Mouse (Mus musculus) right cerebral cortex, adult 2 months (tissue): ENCODE measurements around the gene Mvp.

Experiments
- DNase-seq, 2 experiments: peaks; one replicate each; pipeline ENCODE4 v3.0.0; 2021 to 2022; ENCODE audit warnings: low spot score in 2 of 2

Gene Mvp

GRCm38 (mm10) chr7:127020031-127020430 is 5.6 kb upstream of the Mvp start:
- DNase-seq: peak in 1 of 2 experiments; percentile 29

DNA sequence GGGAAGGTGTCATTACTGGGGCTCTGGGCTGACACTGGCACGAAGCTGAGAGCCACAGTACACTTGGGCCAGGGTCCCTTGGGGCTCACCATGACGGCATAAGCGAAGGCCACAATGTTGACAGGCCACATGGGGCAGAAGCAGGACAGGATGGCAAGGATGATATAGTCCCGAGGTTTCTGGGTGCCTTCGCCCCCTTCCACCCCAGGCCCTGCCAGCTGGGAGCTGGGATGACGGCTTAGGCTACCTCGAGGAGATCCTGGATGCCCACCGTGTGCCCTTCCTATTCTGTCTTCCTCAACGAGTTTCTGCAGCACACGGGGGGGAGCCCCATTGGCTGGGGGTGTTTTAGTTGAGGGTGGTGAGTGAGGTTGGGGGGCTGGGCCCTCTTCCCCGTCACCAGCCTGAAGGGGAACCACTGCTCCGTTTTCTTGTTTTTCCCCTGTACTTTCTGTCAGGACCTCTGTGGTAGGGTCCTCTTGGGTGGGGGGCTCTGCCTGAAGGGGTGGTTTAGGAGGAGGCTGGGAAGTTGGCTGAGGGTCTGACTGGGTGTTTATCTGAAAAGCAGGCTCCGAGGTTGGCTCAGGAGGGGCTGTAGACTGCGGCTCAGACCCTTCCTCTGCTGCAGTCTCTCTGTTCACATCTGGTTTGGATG is 5.0 kb upstream of the Mvp start:
- DNase-seq: no peak

- DNase-seq: no peak
Measured at GRCm38 (mm10) chr7:127018416-127019305, 4.2 kb upstream of the Mvp start.

DNA sequence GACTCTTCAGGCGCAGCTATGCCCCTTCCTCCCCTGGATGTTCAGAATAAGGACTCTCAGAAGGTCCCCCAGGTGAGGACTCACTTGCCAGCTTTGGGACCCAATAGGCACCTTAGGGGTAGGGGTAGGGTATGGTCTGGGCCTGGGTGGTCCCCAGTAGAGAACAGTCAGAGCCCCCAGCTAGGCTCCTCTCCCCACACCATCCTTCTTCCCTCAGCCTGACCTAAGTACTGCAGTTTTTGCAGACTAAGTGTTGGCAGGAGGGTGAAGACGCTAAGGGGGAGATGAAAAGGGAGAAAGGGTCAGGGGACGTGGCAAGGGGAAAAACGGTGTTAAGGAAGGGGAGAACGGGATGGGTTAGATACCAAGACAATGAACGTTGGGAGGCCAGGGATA is 3.5 kb upstream of the Mvp start:
- DNase-seq: no peak

DNA sequence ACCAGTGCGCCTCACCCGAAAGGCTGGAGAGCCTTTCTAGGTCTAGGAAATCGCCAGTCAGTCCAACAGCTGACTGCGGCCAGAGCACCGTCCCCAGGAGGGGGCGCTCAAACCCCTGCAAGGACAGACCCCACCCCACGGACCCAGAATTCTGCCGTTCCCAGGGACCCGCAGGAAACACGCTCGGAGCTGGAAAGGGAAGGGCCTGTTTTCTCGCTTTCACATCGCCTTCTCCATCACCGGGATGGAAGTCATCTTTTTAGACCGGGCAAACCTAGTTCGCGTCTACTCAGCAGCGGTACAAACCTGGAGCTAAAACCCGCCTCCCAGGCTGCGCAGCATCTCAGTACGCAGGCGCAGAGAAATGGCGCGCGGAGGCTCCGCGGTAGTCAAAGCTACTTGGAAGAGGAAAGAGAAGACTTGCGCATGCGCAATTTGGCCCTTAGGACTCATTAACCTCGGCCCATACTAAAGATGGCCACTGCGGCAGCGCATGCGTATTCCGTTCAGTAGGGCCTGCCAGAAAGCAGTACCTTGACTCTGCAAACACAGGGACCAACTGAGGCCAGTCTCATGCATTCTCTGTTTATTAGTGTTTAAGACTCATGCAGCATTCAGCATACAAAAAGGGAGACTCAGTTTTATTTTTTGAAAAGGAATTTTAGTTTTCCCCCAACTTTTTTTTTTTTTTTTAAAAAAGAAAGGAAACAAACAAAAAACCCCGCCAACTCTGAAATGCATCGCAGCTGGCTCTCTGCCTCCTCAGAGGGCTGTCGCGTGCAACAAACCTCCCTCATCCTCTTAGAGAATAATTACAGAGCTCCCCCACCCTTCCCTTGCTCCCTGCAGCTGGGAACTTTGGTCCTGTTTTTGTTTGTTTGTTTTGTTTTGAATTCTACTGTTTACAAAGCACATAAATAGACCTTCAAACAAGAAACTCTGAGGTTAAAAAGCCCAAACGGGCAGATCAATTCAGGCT is 2.8 kb upstream of the Mvp start, which contains the start of gene Pagr1a:
TSS of gene Pagr1a (minus strand) at position 382 of the 979 bp plus-strand sequence.
- DNase-seq: peak; percentile 97 to 98

DNA sequence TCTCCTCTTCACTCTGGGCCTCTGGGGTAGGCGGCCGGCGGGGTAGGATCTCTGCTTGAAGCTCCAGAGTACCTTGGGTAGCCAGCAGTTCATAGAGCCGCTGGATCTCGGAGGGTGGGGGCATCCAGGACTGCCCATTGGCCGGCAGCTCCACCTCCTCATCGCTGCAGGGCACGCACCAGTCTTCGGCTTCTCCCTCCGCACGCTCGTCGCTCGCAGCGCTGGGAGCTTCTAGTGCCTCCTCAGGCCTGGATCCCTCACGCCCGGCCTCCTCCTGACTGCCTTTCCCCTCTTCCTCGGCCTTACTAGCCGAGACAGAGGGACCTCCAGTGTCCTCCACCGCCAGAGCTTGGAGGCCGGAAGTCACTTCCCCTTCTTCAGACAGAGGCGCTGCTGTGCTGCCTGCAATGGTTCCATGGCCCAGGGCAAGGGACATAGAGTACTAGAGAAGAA is 2.1 kb upstream of the Mvp start:
- DNase-seq: peak; percentile 55 to 69

DNA sequence TGATC is 1.9 kb upstream of the Mvp start, which contains the start of gene Pagr1b:
TSS of gene Pagr1b (minus strand) at position 4 of the 5 bp plus-strand sequence.
- no peak for DNase-seq

DNA sequence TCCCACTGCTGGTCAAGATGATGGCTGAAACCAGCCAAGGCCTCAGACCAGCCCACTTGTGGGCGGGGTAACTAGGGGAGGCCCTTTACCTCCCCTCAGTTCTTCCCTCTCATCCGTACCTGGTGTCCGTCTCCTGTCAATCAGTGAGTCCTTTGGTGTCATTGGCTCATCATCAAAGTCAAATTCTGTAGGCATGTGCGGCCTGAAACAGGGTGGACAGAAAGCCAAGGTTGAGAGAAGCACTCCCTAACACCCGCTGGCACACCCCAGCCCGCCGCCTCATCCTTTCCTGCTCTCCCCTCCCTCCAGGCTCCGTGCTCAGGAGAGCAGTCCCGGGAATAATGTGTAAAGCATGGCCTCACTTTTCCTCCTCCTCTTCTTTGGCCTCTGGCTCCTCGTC is 1.7 kb upstream of the Mvp start:
- DNase-seq: no peak

DNA sequence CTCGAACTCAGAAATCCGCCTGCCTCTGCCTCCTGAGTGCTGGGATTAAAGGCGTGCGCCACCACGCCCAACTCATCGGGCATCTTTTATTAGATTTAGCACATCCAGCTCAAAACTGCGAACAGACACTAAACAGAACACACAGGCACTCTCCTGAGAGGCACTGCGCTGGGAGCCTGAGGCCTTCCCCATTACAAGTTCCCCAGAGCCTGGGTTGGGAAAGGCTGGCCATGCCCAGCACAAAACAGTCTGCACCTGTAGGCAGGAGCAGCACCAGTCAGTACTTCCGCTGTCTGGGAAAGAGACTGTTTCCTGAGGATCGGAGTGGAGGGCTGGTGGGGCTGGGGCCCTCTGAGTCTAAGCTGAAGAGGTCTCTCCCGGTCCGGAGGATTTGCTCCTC is 572 bp upstream of the Mvp start:
- no peak for DNase-seq

- no peak for DNase-seq
Measured at GRCm38 (mm10) chr7:127013385-127013784, 1.0 kb downstream of the Mvp start.

GRCm38 (mm10) chr7:127012845-127013244 is 1.6 kb downstream of the Mvp start:
- DNase-seq: no peak

- DNase-seq: no peak
Measured at GRCm38 (mm10) chr7:127012374-127012773, 2.0 kb downstream of the Mvp start.

- no peak for DNase-seq
Measured at GRCm38 (mm10) chr7:127011717-127012116, 2.7 kb downstream of the Mvp start.

GRCm38 (mm10) chr7:127011051-127011450 is 3.4 kb downstream of the Mvp start:
- no peak for DNase-seq

- DNase-seq: no peak
Measured at GRCm38 (mm10) chr7:127009307-127010085, 4.9 kb downstream of the Mvp start.

GRCm38 (mm10) chr7:127008239-127009019 is 6.0 kb downstream of the Mvp start:
- DNase-seq: peak; percentile 74 to 79

DNA sequence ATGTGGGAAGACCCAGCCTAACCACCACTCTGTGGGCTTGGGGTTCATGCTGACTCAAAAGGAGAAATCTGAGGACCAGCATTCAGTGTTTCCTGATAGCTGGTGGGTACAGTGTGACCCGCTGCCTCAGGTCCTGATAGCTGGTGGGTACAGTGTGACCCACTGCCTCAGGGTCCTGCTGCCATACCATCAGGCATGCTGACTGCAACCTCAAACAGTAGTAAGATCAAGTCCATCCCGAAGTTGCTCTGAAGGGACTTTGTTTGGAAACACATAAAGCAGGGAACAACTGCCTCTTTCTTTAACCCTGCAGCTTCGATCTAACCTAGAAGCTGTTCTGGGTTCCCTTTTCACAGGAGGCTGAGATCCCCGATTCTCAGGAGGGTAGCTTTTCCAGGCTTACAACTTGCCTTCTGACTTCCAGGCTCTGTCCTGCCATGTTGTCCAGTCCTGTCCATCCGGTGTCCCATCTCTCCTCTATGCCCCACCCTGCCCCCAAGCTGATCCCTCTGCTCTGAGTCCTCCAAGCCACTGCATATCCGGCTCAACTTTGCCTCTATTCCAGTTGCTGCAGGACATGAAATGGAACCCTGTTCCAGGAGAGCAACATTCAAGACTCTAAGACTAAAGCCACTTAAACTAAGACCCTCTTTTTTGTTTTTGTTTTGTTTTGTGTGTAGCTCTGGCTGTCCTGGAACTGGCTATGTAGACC is 7.0 kb downstream of the Mvp start:
- DNase-seq: no peak

- no peak for DNase-seq
Measured at GRCm38 (mm10) chr7:127004122-127004875, 10.1 kb downstream of the Mvp start.

GRCm38 (mm10) chr7:127003620-127004019 is 10.8 kb downstream of the Mvp start:
- no peak for DNase-seq
